Mouse (Mus musculus): ENCODE measurements around the gene Ankrd6.

The Ankrd6 gene

DNA sequence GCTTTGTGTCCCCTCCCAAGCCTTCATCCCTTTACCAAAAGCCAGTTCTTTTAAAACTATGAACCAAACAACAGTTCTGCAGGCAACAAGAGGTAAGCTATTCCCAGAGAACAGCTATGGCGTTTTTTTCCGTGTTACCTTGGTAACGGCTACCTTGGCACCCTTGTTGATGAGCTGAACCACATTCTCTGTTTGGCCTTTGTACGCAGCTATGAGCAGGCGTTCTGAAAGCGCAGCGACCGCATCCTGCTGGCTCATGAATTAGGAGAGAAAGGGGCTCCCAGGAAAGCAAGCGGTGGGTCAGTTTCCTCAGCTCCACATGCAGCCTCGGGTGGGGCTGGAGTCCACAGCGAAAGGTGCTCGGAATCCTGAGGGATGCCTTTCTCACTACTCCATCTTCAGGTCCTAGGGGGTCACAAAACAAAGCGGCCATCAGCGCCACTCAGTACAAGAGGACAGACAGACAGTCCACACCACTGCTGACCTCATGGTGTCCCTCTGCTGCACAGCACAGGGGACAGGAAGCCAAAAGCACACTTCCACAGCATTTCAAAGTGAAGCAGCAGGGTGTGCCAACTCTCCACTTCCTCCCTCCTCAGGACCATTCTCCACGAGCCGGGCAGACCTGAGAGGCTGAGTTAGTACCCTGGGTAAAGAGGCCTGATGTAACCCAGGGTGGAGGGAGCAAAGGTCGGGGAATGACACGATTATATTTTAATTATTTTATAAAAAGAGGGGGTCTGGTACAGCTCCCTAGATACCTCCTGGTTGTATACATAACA lies 90.3 kb downstream of the Ankrd6 start:
- DNase-seq (ENCODE audit: low spot score in 2 of 2) = no peak

DNA sequence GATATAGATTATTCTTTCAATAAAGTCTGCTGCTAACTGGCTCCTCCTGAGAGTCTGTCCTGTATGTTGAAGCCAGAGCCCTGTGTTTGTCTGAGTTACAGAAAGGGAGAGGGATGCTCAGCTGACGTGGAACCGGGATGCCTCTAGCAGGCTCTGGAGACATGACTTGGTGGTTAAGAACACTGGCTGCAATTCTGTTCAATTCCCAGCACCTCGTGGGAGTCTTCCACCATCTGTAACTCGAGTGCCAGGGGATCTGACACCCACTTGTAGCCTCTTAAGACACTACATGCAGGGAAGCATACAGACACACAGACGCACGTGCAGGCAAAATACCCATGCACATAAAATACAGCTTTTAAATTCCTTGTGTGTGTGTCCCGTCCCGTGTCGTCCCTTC lies 95.1 kb downstream of the Ankrd6 start:
- DNase-seq (ENCODE audit: low spot score in 2 of 2) = no peak

GRCm38 (mm10) chr4:32854956-32855355 lies 95.7 kb downstream of the Ankrd6 start:
- DNase-seq (ENCODE audit: low spot score in 2 of 2) = no peak

DNA sequence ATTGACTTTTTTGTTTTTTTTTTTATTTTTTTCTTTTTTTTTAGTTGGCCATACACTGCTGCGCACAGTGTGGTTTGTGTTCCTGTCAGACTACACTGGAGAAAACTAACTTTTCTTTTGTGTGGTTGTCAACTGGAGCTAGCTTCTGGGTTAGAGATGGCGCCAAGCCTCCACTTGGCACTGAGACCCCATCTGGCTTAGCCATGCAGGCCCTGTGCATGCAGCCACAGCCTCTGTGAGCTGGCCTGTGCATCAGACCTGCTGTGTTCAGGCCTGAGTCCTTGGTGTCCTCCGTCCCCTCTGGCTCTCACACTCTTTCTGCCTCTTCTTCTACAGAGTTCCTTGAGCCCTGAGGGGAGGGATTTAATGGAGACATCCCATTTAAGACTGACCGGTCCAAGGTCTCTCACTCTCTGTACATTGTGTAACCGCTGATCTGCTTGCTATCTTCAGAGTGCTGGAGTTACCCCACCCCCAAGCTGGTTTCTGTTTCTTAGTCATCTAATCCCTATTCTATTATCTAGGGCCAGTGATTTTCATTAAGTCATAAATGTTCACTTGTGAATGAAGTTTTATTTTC lies 96.9 kb downstream of the Ankrd6 start:
- no peak for DNase-seq (ENCODE audit: low spot score in 2 of 2)

GRCm38 (mm10) chr4:32852819-32853218 lies 97.8 kb downstream of the Ankrd6 start:
- no peak for DNase-seq (ENCODE audit: low spot score in 2 of 2)

DNA sequence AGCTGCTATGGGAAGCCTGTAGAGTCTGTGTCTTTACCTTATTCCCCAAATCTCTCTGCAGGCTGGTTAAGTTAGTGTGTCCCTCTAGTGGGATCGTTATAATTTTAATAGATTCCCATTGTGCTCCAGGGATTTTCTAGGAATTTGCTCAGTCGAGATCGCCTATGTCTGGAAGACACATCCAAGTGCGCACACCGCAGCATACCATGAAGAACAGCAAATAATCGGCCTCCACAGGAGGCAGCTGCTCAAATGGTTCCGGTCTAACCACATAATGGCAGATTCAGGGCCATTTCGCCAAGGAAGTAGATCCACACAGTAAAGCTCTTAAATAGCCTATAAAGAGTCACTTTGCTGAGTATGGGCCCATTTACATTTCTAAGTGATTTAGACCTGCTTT lies 98.3 kb downstream of the Ankrd6 start:
- no peak for DNase-seq (ENCODE audit: low spot score in 2 of 2)

GRCm38 (mm10) chr4:32838401-32838800 lies 112.2 kb downstream of the Ankrd6 start:
- DNase-seq (ENCODE audit: low spot score in 2 of 2) = no peak

GRCm38 (mm10) chr4:32836071-32836470 lies 114.6 kb downstream of the Ankrd6 start:
- DNase-seq (ENCODE audit: low spot score in 2 of 2) = no peak

DNA sequence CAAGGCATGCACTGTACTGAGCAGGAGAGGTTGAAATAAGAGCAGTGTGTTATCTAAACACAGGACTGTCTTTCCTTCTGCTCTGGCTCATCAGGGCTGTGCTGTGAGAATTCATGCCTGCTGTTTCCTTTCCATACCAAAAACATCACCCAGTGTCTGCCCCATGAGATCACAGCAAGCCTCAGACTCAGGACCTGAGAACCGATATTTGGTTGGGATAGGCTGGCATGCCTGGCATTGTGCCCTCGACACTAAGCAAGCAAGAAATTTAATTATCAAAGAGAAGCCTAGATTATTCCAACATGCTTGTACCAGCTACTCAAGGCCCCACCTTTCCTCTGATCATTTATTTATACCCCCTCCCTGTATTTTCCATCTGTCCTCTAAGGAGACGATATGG lies 116.1 kb downstream of the Ankrd6 start:
- DNase-seq (ENCODE audit: low spot score in 2 of 2) = no peak

DNA sequence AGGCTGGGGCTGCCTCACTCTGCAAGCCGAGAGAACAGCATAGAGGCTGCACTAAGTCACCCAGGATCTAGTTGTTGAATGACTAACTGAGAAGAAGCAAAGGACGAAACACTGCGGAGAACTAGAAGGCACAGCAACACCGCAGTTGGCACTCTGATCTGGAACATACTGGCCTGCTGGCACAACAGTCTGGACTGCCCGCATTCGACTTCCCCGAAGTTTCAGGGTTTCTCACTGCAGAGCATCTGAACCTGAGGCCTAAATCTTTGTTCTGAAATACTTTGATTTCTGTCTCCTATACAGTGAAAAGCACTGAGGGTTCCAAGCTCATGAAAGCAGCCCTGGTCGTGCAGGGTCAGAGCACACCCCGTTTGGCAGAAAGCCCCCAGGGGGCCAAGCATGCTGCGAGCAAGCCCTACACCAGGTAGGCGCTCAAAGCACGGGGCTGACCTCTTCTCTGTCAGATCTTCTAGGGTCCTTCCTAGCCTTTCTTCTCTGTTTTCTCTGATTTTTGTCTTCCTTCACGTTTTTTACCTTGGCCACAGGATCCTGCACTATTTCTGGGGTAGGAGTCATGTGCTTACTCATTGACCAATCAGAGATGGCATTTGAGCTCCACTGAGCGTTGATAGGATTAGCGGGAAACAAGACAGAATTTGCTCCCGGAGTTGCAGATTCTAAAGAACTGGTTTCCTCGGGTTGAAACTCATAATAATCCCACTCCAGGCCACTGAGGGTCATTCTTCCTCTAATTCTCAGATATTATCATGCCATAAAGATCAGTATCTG lies 117.0 kb downstream of the Ankrd6 start:
- DNase-seq (ENCODE audit: low spot score in 2 of 2) = no peak

DNA sequence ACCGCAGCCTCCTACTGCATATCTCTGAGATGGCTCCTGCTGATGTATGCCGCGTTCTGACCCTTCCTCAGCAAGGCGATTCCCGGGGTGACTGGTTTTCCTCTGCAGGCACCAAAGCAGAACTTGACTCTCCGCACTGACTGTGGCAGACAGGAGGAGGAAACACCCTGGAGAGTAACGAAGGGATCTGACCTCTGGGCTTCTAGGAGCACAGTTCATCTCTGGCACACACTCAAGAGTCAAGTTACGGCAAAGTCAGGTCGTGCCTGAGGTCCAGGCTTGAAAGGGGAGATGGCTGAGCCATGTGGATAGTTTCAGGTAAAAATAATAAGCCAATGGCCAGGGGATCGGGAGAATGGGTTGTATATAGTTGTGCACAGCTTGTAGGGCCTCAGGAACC lies 121.3 kb downstream of the Ankrd6 start:
- DNase-seq (ENCODE audit: low spot score in 2 of 2) = no peak

- DNase-seq (ENCODE audit: low spot score in 2 of 2) = no peak
Measured at GRCm38 (mm10) chr4:32828385-32829077, 122.1 kb downstream of the Ankrd6 start.

DNA sequence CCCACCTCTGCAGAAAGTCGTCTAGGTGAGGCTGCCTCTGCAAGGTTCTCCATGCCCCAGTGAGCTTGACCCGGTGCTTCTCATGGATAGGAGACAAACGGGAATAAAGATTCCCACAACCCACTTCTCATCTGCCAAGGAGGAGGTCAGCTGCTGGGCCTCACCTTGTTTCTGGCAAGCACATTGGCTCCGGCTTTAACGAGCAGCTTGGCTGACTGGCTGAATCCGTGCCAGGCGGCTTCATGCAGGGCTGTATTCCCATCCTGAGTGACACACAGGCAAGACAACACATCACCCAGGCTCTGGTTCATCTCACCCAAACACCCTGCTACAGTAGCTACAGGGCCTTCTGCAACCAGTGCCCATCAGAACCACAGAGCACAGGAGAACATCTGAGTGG lies 123.7 kb downstream of the Ankrd6 start:
- no peak for DNase-seq (ENCODE audit: low spot score in 2 of 2)

DNA sequence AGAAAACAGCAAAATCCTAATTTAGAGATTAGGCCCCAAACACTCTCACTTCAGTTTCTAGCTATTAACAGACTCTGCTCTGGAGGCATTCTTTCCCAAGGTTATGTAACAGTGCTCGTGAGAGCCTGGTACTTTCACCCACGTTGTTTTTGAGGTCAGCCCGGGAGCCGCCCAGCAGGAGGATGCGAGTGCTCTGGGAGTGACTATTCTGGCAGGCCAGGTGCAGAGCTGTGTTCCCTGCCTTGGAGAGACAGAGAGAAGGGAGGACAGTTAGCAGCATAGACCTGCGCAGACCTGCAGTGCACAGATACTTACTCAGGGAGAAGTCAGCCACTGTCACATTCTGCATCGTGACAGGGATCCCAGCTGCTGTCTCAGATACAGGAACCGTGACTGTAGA lies 126.4 kb downstream of the Ankrd6 start:
- DNase-seq (ENCODE audit: low spot score in 2 of 2) = no peak

GRCm38 (mm10) chr4:32820676-32821075 lies 130.0 kb downstream of the Ankrd6 start:
- no peak for DNase-seq (ENCODE audit: low spot score in 2 of 2)

DNA sequence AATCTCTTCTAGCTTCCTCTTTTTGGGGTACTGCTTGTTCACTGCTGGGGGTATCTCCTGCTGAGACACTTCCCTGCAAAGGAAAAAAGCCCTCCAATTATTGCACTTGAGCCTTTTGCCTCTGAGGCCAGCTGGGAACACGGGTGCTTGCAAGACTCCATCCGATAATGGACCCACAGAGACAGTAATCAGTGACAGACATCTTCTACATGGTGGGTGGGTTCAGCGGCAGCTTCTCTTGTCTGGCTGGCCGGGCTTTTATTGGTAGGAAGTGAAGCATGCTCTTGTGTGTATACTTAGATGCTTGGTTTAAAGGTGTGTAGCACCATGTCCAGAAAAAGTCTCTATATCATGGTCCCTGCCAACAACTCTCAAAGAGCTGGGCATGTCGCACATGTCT lies 133.2 kb downstream of the Ankrd6 start:
- DNase-seq (ENCODE audit: low spot score in 2 of 2) = no peak

- no peak for DNase-seq (ENCODE audit: low spot score in 2 of 2)
Measured at GRCm38 (mm10) chr4:32800577-32801170, 150.0 kb downstream of the Ankrd6 start.

DNA sequence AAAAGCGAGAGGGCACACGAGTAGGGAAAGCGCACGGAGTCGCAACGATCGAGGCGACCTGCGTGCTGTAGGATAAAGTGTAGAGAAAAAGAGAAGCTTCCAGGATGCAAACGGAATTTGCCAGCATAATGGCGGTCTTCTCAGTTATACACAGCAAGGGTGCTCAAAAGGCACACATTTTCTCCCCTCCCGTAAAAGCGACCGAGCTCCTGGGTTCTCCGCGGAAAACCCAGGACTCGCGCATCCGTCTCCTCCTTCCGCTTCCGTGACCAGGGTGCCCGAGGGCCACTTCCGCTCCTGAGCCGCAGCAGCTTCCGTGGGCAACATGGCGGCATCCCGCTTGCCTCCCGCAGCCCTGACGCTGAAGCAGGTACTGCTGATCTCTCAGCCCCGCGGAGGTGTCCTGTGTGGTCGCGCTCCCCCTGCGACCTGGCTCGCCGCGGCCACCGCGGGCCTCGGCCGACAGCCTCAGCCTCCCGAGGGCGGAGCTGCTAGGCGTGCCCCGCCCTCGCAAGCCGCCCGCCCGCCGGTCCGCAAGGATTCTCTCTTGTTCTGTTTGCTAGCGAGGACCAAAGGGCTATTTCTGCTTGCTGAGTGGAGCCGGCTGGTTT lies 150.6 kb downstream of the Ankrd6 start, which contains the start of gene Lyrm2:
Lyrm2 (plus strand) TSS at position 288 of the 611 bp plus-strand sequence.
- peak; percentile 78 to 79 for DNase-seq (ENCODE audit: low spot score in 2 of 2)

- DNase-seq (ENCODE audit: low spot score in 2 of 2) = no peak
Measured at GRCm38 (mm10) chr4:32798976-32799375, 151.7 kb downstream of the Ankrd6 start.

DNA sequence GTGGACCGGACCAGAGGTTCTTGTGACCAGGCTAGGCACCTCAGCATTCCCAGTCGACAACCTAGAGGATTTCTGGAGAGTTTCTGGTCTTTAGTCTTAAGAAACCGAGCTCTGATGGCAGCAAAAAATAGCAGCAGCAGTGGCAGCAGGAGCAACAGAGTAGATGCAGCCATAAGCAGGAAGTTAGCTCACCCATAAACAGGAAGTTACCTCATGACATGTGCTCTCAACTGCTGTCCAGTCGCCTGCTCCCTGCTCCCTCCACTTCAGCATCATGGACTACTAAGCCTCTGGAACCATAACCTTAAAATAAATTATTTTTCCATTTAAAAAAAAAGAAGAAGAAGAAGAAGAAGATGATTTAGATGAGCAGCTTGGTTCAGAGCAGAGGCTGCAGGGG lies 161.6 kb downstream of the Ankrd6 start:
- no peak for DNase-seq (ENCODE audit: low spot score in 2 of 2)

GRCm38 (mm10) chr4:32787110-32787509 lies 163.5 kb downstream of the Ankrd6 start:
- DNase-seq (ENCODE audit: low spot score in 2 of 2) = no peak
